4 mouse cellular contexts compared by ENCODE assay signal in genomic region chr5:142837427-142837826, GRCm38 (mm10).
DNase-seq lines count a peak whose midpoint lies in the region.

No protein-coding gene starts in this region.

- DNase-seq in 3134 (ENCODE audit: extremely low read depth, insufficient read length, low spot score) (peak; percentile 54), 3T3-L1 (ENCODE audit: low read depth, low spot score) (peak; percentile 47), 416B (ENCODE audit: low read depth) (peak; percentile 58), NIH3T3 (ENCODE audit: low read depth) (peak; percentile 40)

Comparison
In these comparisons a context has a peak if more than half of its experiments do, and no peak if none do; other contexts are left out.
1. Peak in every context shown above with its lines: DNase-seq.